Mouse (Mus musculus) sigmoid colon, adult 10 weeks (tissue): ENCODE measurements around the gene Tmem132d. TPM values are rescaled to one million over a fixed set of nuclear protein-coding genes. Genes with fewer than 3 reads are reported as not detected.

Experiments used
- polyA plus RNA-seq: library from polyadenylated mRNA; stranded (reverse); fragments of 350-450 nt; fragmentation: Illumina TruSeq; extraction: RNeasy Lipid Tissue Mini Kit (QIAGEN cat#74804); gene quantifications from one replicate; pipeline ENCODE4 v1.2.3, GENCODE M21; 2014; ENCODE audit warnings: low read depth, low replicate concordance

The Tmem132d gene
- not detected for polyA plus RNA-seq

DNA sequence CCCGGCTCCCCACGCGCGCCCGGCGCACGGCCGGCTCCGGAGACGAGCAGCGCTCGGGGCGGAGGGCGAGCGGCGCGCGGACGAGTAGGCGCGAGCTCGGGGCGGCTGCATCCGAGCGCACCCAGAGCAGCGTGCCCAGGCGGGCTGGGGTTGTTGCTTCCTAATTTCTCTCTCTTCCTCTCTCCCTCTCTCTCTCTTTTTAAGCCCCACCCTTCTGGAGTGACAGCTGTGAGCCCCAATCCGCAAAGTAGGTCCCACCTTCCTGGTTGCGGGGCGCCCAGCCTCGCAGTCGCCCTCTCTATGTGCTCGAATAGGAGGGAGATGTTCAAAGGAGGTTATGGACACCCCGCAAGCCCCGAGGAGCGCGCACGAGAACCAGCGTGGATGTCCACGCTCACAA is at the start of gene Tmem132d:
Gene Tmem132d (minus strand): TSS at position 162 of the 400 bp plus-strand sequence.

Other genes with a start within 250 kb of the Tmem132d start
- gene Fzd10, start 167.8 kb upstream of the Tmem132d start, polyA plus RNA-seq: 0.28 TPM